Mouse (Mus musculus) forebrain, embryonic 15.5 days (tissue): ENCODE measurements at regions not wholly inside any gene's neighbourhood (a gene's known extent, or its start where the extent isn't known, plus 50 kb on each side); places are given as distances from the start of the nearest gene placed in this dataset.
A peak's percentile ranks its signal among the peaks of the same experiment; 100 is the strongest.

Experiments
- ATAC-seq: fragments of 200-750 bp; cut with Nextera tagmentation; replicated peaks from 2 replicates; pipeline ENCODE4 v1.8.0; 2017; ENCODE audit warnings: mild to moderate bottlenecking, moderate TSS enrichment, moderate library complexity
- H3K27ac ChIP-seq: fragments of 300-500 bp; sonication (generic); replicated peaks from 2 replicates; pipeline ENCODE4 v1.5.1; 2015; ENCODE audit warnings: mild to moderate bottlenecking, inconsistent platforms
- H3K27me3 ChIP-seq: fragments of 300-500 bp; sonication (generic); 2 replicates; pipeline ENCODE4 v1.6.1; 2015; ENCODE audit warnings: inconsistent platforms
- H3K36me3 ChIP-seq: fragments of 300-500 bp; sonication (generic); 2 replicates; pipeline ENCODE4 v1.6.1; 2015; ENCODE audit warnings: mild to moderate bottlenecking, inconsistent platforms
- H3K4me1 ChIP-seq: fragments of 300-500 bp; sonication (generic); 2 replicates; pipeline ENCODE4 v1.6.1; 2015; ENCODE audit warnings: inconsistent platforms
- H3K4me2 ChIP-seq: fragments of 300-500 bp; sonication (generic); replicated peaks from 2 replicates; pipeline ENCODE4 v1.6.1; 2015; ENCODE audit warnings: mild to moderate bottlenecking, inconsistent platforms
- H3K4me3 ChIP-seq: fragments of 300-500 bp; sonication (generic); 2 replicates; pipeline ENCODE4 v1.5.1; 2015; ENCODE audit warnings: mild to moderate bottlenecking, inconsistent platforms
- H3K9ac ChIP-seq: fragments of 300-500 bp; sonication (generic); replicated peaks from 2 replicates; pipeline ENCODE4 v1.6.1; 2015; ENCODE audit warnings: mild to moderate bottlenecking, inconsistent platforms
- H3K9me3 ChIP-seq: fragments of 300-500 bp; sonication (generic); 2 replicates; pipeline ENCODE4 v1.6.1; 2016; ENCODE audit warnings: inconsistent platforms
- WGBS: fragments of 180-500 bp; shearing (Covaris S2); methylation state at CpG from one replicate; pipeline ENCODE4 v1.1.7; 2015; ENCODE audit warnings: mixed read lengths; 5-methylcytosine and 5-hydroxymethylcytosine counted together

- 28% methylated on average over 4 of the region's 4 CpGs for WGBS
Measured at GRCm38 (mm10) chr15:92839611-92840010, 435.4 kb downstream of the Gxylt1 start.

GRCm38 (mm10) chr15:92826136-92826535 lies 429.5 kb downstream of the Pdzrn4 start:
- Histone ChIP-seq H3K36me3 (no peaks in the 10 kb centered on the region), H3K27ac (no peak overlapping the region), H3K9ac (no peak overlapping the region), H3K4me3 (no peak overlapping the region), H3K4me2 (no peak overlapping the region), H3K27me3 (no peaks in the 10 kb centered on the region), H3K4me1 (no peaks in the 10 kb centered on the region), H3K9me3 (no peaks in the 10 kb centered on the region)
- 82% methylated on average over 4 of the region's 4 CpGs for WGBS
- no peak for ATAC-seq

More at GRCm38 (mm10) chr15:92839611-92840010, 435.4 kb downstream of the Gxylt1 start:
- no peaks in the 10 kb centered on the region for H3K27me3 ChIP-seq
- H3K4me3 ChIP-seq, result no peak overlapping the region
- H3K4me1 ChIP-seq, result peaks cover 11% of the 10 kb centered on the region
- no peaks in the 10 kb centered on the region for H3K36me3 ChIP-seq
- no peak overlapping the region for H3K4me2 ChIP-seq
- no peak overlapping the region for H3K9ac ChIP-seq
- H3K27ac ChIP-seq, result peak overlapping the region; percentile 56
- peak; percentile 89 for ATAC-seq
- no peaks in the 10 kb centered on the region for H3K9me3 ChIP-seq
